Mouse (Mus musculus): Measurements from ENCODE around the gene Fbxw9.

GRCm38 (mm10) chr8:85095566-85095965, 35.7 kb downstream of the Fbxw9 start:
- TF ChIP-seq CTCF (IDR thresholded peaks at IDR 0.05) (no peak), EP300 (IDR thresholded peaks at IDR 0.05) (no peak)

All from lung, postnatal 0 days (tissue).